Mouse (Mus musculus) midbrain, embryonic 16.5 days (tissue): ENCODE measurements around the gene Txnip. TPM values are rescaled to one million over a fixed set of nuclear protein-coding genes. Genes with fewer than 3 reads are reported as not detected.

Source experiments
- ATAC-seq: fragments of 200-750 bp; cut with Nextera tagmentation; 2 replicates; pipeline ENCODE4 v1.8.0; 2017; ENCODE audit warnings: moderate TSS enrichment
- H3K27ac ChIP-seq: fragments of 300-500 bp; sonication (generic); 2 replicates; pipeline ENCODE4 v1.5.1; 2014; ENCODE audit warnings: mild to moderate bottlenecking, low read length, mixed read lengths
- H3K27me3 ChIP-seq: fragments of 300-500 bp; sonication (generic); 2 replicates; pipeline ENCODE4 v1.6.1; 2014; ENCODE audit warnings: low read depth, low read length, mixed read lengths; ENCODE audit not compliant: control insufficient read depth, insufficient read depth
- H3K36me3 ChIP-seq: fragments of 300-500 bp; sonication (generic); 2 replicates; pipeline ENCODE4 v1.6.1; 2014; ENCODE audit warnings: mild to moderate bottlenecking, low read length, moderate library complexity, mixed read lengths; ENCODE audit not compliant: control insufficient read depth, insufficient read depth
- H3K4me1 ChIP-seq: fragments of 300-500 bp; sonication (generic); 2 replicates; pipeline ENCODE4 v1.6.1; 2014; ENCODE audit warnings: mild to moderate bottlenecking, low read length, mixed read lengths; ENCODE audit not compliant: control insufficient read depth, insufficient read depth
- H3K4me2 ChIP-seq: fragments of 300-500 bp; sonication (generic); 2 replicates; pipeline ENCODE4 v1.6.1; 2014; ENCODE audit warnings: mild to moderate bottlenecking, low read length, mixed read lengths
- H3K4me3 ChIP-seq: fragments of 300-500 bp; sonication (generic); 2 replicates; pipeline ENCODE4 v1.5.1; 2014; ENCODE audit warnings: low read depth, mild to moderate bottlenecking, low read length, moderate library complexity, mixed read lengths
- H3K9ac ChIP-seq: fragments of 300-500 bp; sonication (generic); 2 replicates; pipeline ENCODE4 v1.6.1; 2014; ENCODE audit warnings: low read depth, low read length, mixed read lengths
- H3K9me3 ChIP-seq: fragments of 300-500 bp; sonication (generic); replicated peaks from 2 replicates; pipeline ENCODE4 v1.6.1; 2014; ENCODE audit warnings: mild to moderate bottlenecking, low read length, mixed read lengths; ENCODE audit not compliant: control insufficient read depth, poor library complexity, severe bottlenecking
- WGBS: fragments of 180-500 bp; shearing (Covaris S2); extraction: QIAGEN DNeasy Blood & Tissue Kit; methylation state at CpG from one replicate; pipeline ENCODE4 v1.1.7; 2014; 5-methylcytosine and 5-hydroxymethylcytosine counted together
- polyA plus RNA-seq: library from polyadenylated mRNA; unstranded; fragments of >200 nt; fragmentation: Nextera tagmentation; extraction: Ambion mirVana; gene quantifications from 2 replicates; pipeline ENCODE4 v1.2.1, GENCODE M21; 2015

Gene Txnip
- polyA plus RNA-seq, 1 experiment from 2014 or later: 41.5 TPM

- H3K9ac ChIP-seq: no peak overlapping the region
- H3K27me3 ChIP-seq: no peaks in the 10 kb centered on the region
- no peak overlapping the region for H3K4me2 ChIP-seq
- no peak for ATAC-seq
- no peaks in the 10 kb centered on the region for H3K9me3 ChIP-seq
- peaks cover 20% of the 10 kb centered on the region for H3K4me1 ChIP-seq
- no peak overlapping the region for H3K4me3 ChIP-seq
- no peak overlapping the region for H3K27ac ChIP-seq
- 83% methylated on average over 4 of the region's 4 CpGs for WGBS
- no peaks in the 10 kb centered on the region for H3K36me3 ChIP-seq
These were observed 32.9 kb downstream of the Txnip start for GRCm38 (mm10) chr3:96590657-96591056.

GRCm38 (mm10) chr3:96593374-96593773 is 35.6 kb downstream of the Txnip start:
- no peak for ATAC-seq
- H3K4me1 ChIP-seq: peaks cover 33% of the 10 kb centered on the region
- peak overlapping the region; percentile 78 for H3K9ac ChIP-seq
- WGBS: 1% methylated on average over 10 of the region's 10 CpGs
- H3K9me3 ChIP-seq: no peaks in the 10 kb centered on the region
- H3K4me2 ChIP-seq: peak overlapping the region; percentile 95
- peak overlapping the region; percentile 83 for H3K27ac ChIP-seq
- H3K4me3 ChIP-seq: peak overlapping the region; percentile 68
- H3K27me3 ChIP-seq: no peaks in the 10 kb centered on the region
- no peaks in the 10 kb centered on the region for H3K36me3 ChIP-seq

GRCm38 (mm10) chr3:96593790-96594560 is 36.2 kb downstream of the Txnip start, which contains the start of gene Polr3gl:
TSS of gene Polr3gl (minus strand) at chr3:96594181.
- 0% methylated on average over 36 of the region's 38 CpGs for WGBS
- Histone ChIP-seq H3K36me3 (no peaks in the 10 kb centered on the region), H3K4me1 (peaks cover 39% of the 10 kb centered on the region), H3K9ac (peak within 1 kb of the TSS; percentile 78), H3K27ac (peak within 1 kb of the TSS; percentile 83), H3K4me2 (peak within 1 kb of the TSS; percentile 95), H3K4me3 (peak within 1 kb of the TSS; percentile 68), H3K9me3 (no peaks in the 10 kb centered on the region), H3K27me3 (no peaks in the 10 kb centered on the region)
- ATAC-seq: peak; percentile 86

GRCm38 (mm10) chr3:96594851-96595250 is 37.1 kb downstream of the Txnip start:
- Histone ChIP-seq H3K27me3 (no peaks in the 10 kb centered on the region), H3K9ac (no peak overlapping the region), H3K27ac (no peak overlapping the region), H3K4me1 (peaks cover 42% of the 10 kb centered on the region), H3K36me3 (no peaks in the 10 kb centered on the region), H3K4me3 (no peak overlapping the region), H3K4me2 (no peak overlapping the region), H3K9me3 (no peaks in the 10 kb centered on the region)
- 80% methylated on average over 5 of the region's 5 CpGs for WGBS
- ATAC-seq: no peak

GRCm38 (mm10) chr3:96595661-96596060 is 37.9 kb downstream of the Txnip start:
- 25% methylated on average over 6 of the region's 6 CpGs for WGBS
- H3K4me3 ChIP-seq: peak overlapping the region; percentile 57
- peaks cover 47% of the 10 kb centered on the region for H3K4me1 ChIP-seq
- peak overlapping the region; percentile 66 for H3K27ac ChIP-seq
- H3K36me3 ChIP-seq: no peaks in the 10 kb centered on the region
- H3K9ac ChIP-seq: peak overlapping the region; percentile 85; the same call in 1 of the 2 replicates
- no peaks in the 10 kb centered on the region for H3K9me3 ChIP-seq
- no peak for ATAC-seq
- H3K27me3 ChIP-seq: no peaks in the 10 kb centered on the region
- peak overlapping the region; percentile 85 for H3K4me2 ChIP-seq

GRCm38 (mm10) chr3:96596228-96596707 is 38.5 kb downstream of the Txnip start, which contains the start of gene Ankrd34a:
TSS of gene Ankrd34a (plus strand) at chr3:96596636.
- WGBS: under 1% methylated on average over 22 of the region's 23 CpGs

GRCm38 (mm10) chr3:96596855-96597254 is 39.1 kb downstream of the Txnip start:
- peak overlapping the region; percentile 66 for H3K27ac ChIP-seq
- peak overlapping the region; percentile 85 for H3K9ac ChIP-seq
- H3K4me3 ChIP-seq: peak overlapping the region; percentile 57
- H3K27me3 ChIP-seq: no peaks in the 10 kb centered on the region
- H3K4me2 ChIP-seq: peak overlapping the region; percentile 85
- H3K36me3 ChIP-seq: no peaks in the 10 kb centered on the region
- WGBS: 0% methylated on average over 8 of the region's 12 CpGs
- H3K9me3 ChIP-seq: no peaks in the 10 kb centered on the region
- no peak for ATAC-seq
- H3K4me1 ChIP-seq: peaks cover 49% of the 10 kb centered on the region

More at GRCm38 (mm10) chr3:96596228-96596707, 38.5 kb downstream of the Txnip start, which contains the start of gene Ankrd34a:
- Histone ChIP-seq H3K9ac (peak within 1 kb of the TSS; percentile 85), H3K36me3 (no peaks in the 10 kb centered on the region), H3K9me3 (no peaks in the 10 kb centered on the region), H3K27ac (peak within 1 kb of the TSS; percentile 66), H3K4me2 (peak within 1 kb of the TSS; percentile 85), H3K4me1 (peaks cover 47% of the 10 kb centered on the region), H3K4me3 (peak within 1 kb of the TSS; percentile 57), H3K27me3 (no peaks in the 10 kb centered on the region)
- no peak for ATAC-seq

- under 1% methylated on average over 40 of the region's 40 CpGs for WGBS
- peak overlapping the region; percentile 85 for H3K9ac ChIP-seq
- H3K4me1 ChIP-seq: peaks cover 52% of the 10 kb centered on the region
- H3K27ac ChIP-seq: peak overlapping the region; percentile 66
- H3K36me3 ChIP-seq: no peaks in the 10 kb centered on the region
- peak overlapping the region; percentile 85 for H3K4me2 ChIP-seq
- H3K4me3 ChIP-seq: peak overlapping the region; percentile 57
- H3K9me3 ChIP-seq: no peaks in the 10 kb centered on the region
- ATAC-seq: 0 out of 2 replicates have a peak, but pooled peaks have one; percentile 2
- H3K27me3 ChIP-seq: no peaks in the 10 kb centered on the region
These were observed 39.7 kb downstream of the Txnip start for GRCm38 (mm10) chr3:96597435-96597891.
